Mouse (Mus musculus) small intestine, adult 2 months (tissue): ENCODE measurements at regions not wholly inside any gene's neighbourhood (a gene's known extent, or its start where the extent isn't known, plus 50 kb on each side); places are given as distances from the start of the nearest gene placed in this dataset.

Source experiments
- CTCF ChIP-seq: fragments of 200-500 bp; IDR thresholded peaks from 2 replicates; pipeline ENCODE4 v1.5.1; 2012; ENCODE audit warnings: low read depth, mild to moderate bottlenecking, control low read depth, inconsistent platforms, low read length, moderate library complexity, mixed read lengths; ENCODE audit not compliant: insufficient replicate concordance, insufficient read length; ENCODE audit errors: extremely low read depth
- POLR2A ChIP-seq: fragments of 200-500 bp; IDR thresholded peaks from 2 replicates; pipeline ENCODE4 v1.6.1; 2012; ENCODE audit warnings: low read depth, mild to moderate bottlenecking, control low read depth, inconsistent platforms, low read length, moderate library complexity

- TF ChIP-seq POLR2A, result no peak
- TF ChIP-seq CTCF, result no peak
These were observed 80.6 kb downstream of the Sik1 start for GRCm38 (mm10) chr17:31775037-31775436.
